Mouse (Mus musculus) left cerebral cortex, postnatal 10 days (tissue): ENCODE measurements around the gene Macrod1. TPM values are rescaled to one million over a fixed set of nuclear protein-coding genes. Genes with fewer than 3 reads are reported as not detected.
A peak's percentile ranks its signal among the peaks of the same experiment; 100 is the strongest.

Experiments
- DNase-seq, 2 experiments: peaks; one replicate each; pipeline ENCODE4 v3.0.0; 2021 to 2022; ENCODE audit warnings: low spot score in 2 of 2, mixed read lengths in 1 of 2; ENCODE audit errors: extremely low spot score in 1 of 2
- intact Hi-C: fragments of 180-260 bp; cut with DNase I; formaldehyde crosslinking; loops from one replicate; pipeline ENCODE4 v1.15.1; 2025
- total RNA-seq, 2 experiments: library from RNA; stranded (reverse); gene quantifications; 2 replicates each; pipeline ENCODE4 v1.2.3; 2021

The Macrod1 gene
- total RNA-seq, 2 experiments from 2014 or later = 8.0 to 8.9 TPM

DNA sequence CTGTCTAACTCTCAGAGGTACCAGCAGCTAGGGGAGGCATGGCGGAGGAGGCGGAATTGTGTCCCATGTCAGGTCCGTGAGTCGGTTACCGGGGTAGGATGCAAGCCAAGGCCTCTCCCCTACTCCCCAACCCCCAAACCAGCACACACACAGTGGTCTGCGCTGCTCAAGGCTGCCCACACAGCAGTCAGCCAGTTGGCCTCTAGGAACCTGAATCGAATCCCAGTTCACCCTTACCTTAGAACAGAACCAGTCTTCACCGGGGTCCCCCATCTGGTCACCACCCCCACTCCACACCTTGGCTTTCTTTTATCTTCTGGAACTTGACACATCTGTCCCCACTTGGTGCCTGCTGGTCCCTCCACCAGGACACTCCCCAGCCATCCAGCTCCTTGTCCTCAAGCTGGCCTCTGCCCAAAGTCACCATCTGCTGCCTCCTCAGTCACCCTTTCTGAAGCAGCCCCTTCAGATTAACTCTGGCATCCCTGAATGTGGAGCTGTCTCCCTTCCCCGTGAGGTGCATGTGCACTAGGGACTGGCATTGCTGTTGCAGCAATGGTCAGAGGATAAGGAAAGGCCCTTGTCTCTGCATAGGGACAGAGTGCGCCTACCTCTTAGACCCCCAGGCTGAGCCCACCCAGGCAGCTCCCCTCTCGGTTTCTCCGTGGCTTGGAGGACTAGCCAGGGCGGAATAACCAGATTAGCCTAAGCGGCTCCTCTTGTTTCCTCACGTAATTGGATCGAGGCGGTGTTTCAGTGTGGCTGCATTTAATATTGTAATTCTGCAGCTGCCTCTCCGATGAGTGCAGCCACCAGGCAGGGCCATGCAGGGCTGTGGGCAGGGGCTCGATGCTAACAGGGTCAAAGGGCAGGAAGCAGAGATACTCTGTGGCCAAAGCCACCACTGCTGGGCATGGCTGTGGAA is 72.2 kb downstream of the Macrod1 start:
- no peak for DNase-seq
- intact Hi-C loops = no loop called here

DNA sequence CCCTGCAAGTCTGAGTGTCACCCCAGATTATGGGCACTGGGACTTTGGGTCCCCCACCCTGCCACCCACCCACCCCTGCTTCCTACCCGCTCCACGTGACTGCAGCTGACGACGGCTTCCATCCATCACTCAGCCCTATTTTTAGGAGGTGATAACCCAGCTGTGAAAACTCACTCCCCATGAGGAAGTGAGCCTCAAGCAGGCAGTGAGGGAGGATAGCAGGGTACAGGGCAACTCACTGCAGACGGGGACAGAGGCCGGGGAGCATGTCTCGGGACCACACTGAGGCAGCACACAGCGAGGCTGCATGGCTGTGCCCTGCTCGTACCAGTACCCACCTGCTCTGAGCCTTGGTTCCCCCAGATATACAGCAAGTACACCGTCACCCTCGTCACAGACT is 73.7 kb downstream of the Macrod1 start:
- intact Hi-C loops = no loop called here
- no peak for DNase-seq

DNA sequence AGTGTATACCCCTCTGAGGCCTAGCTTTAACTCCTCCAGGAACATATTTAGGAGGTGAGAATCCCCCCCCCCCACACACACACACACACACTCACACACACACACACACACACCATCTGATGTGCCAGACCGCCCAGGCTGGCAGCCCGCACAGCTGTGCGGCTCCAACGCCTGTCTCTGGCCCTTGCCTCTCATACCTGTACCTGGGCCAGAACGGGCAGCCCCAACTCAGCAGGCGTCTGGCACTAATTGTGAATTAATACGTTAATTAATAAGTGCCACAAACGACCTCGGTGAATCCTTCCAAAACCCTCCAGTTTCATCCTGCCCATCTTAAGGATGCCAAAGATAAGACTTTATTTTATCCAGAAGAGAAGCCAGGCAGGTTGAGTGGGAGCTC is 76.8 kb downstream of the Macrod1 start:
- intact Hi-C loops = no loop called here
- DNase-seq = no peak

DNA sequence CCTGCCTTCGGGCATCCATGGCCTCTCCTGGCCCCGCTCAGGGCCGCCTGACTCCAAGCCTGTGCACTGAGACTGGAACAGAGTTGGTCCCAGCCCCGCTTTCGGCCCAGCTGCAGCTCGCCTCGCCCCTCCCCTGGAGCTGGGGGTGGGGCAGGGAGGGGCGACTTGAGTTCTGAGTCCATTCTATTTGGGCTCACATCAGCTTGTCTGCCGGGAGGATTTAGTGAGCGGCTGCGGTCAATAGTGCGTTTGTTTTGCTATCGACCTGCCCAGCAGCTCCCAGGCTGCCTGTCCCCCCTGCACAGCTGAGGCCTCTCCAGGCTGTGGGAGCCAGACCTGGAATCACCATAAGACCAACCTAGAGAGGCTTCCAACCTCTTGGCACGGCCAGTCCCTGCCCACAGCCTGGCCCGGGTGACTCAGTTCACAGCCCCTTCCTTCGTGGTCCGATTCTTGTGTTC is 78.1 kb downstream of the Macrod1 start:
- DNase-seq = peak in 1 of 2 experiments; percentile 71
- intact Hi-C loops = no loop called here

DNA sequence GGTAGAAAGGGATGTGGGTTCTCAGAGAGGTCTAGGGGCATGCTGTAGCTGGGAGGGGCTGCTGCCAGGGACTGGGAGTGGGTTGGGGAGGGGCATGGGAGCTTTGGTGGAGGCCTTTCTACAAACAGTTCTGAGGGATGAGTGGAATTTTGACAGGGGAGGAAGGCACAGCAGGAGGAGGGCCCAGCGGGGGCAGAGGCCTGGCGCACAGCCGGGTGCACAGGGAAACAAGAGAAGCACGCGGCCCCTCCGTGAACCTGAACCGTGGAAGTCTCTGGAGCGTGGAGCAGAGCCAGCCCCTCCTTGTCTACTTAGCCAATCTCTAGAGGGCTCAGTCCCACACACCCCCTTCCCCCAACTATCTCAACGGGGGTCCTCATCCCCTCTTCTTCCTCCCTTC is 78.9 kb downstream of the Macrod1 start:
- peak in 1 of 2 experiments; percentile 79 for DNase-seq

DNA sequence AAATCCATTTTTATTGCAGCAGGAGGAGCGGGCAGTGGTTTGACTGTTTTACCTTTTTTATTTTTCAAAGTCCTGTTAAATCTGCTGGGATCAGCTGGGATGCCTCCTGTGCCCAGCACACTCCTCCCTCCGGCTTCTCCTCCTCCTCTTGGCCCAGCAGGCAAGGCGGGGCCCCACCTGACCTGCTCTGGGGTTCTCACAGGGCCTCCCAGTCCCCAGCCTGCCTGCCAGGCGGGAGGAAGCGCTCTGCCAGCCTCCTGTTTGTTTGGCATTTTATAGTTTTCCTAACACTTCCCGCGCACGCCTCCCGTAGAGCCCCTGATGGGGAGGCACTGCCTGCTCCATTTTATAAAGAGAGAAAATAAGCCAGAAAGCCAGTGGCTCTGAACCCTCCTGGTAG is 79.4 kb downstream of the Macrod1 start:
- intact Hi-C loops = no loop called here

More for the DNA sequence above, 78.9 kb downstream of the Macrod1 start:
- intact Hi-C loops = no loop called here

DNA sequence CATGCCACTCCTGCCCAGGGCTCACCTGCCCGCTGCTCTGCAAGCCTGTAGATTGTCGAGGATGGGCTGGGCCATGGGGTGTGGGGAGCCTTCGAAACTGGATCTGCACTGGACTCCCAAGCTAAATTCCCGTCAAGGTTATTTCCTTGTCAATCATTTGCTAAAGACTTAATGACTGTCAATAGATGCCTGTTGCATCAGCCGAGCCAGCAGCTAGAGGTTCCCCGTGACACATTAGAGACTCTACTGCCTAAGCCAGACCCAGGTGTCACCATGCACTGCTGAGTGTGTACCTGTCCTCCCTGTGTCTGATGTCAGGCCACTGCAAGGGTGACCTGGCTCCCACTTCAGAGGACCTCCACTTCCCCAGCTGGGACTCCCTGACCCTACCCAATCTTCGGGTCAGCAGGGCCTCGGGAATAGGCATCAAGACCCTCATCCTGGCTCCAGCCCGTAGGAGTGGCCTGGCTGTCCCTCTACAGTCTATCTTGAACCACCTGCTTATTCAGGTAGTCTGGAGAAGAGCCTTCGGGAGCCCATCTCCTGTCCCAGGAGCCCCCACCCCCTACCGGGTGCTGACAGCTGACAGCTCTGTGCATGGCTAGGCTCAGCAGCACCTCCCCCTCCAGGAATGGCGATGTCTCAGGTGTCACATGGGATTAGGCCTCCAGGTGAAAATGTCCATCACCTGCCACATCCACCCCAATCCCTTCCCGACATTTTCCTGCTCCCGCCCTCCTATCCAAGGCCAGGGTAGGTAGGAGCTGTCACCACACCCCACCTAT is 80.3 kb downstream of the Macrod1 start:
- intact Hi-C loops = no loop called here
- DNase-seq = no peak

More for the DNA sequence above, 79.4 kb downstream of the Macrod1 start:
- DNase-seq = peak in 1 of 2 experiments; percentile 61

DNA sequence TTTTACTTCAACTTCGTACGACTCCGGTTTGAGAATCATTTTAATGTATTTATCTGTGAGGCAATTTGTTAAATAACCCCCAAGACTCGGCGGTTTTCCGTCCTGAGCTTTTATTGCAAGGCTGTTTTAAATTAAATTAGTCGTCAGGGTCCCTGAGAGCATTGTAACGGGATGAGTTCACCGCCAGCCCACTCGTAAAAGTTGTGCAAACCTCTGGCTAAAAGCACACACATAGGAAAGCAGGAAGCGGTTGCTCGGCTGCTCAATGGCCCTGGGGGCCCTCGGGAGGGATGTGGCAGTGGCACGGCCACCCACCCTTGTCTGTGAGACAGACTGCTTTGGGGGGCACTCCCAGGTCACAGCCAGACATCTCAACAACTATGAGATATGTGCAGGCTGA is 81.7 kb downstream of the Macrod1 start:
- no peak for DNase-seq
- intact Hi-C loops = no loop called here

DNA sequence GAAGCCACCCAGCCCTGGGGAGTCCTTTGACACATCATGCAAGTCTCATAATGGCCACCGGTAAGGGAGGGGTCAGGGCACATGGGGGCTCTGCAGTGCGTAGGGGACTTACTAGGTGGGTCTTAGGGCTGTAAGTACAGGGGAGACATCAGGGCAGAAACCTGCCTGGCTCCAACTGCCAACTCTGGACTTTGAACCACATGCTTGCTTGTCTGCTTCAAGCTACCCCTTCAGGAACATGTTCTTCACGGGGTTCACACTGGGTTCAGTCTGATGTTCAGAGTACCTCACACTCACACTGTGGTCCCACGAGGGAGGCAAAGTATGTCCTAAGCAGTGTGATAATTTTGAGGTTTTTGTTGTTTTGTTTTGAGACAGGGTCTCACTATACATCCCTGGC is 82.7 kb downstream of the Macrod1 start:
- intact Hi-C loops = no loop called here
- no peak for DNase-seq

DNA sequence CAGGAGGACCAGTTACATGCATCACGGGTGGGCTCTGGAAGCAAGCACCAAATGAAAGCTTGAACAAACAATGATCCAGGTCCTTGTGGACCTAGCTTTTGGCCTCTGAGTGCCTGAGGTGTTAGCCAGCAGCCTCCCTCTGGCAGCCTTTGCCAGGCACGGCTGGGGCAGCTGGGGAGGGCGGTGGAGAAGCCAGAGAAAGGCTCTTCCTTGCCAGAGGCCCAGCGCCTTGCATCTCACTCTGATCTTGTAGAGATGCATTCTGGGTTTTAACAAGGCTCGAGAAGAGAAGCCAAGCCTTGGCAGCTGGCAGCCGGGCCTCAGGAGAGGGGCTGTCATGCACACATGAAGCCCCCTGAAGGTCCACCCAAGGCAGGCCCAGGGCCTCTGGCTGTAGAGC is 83.8 kb downstream of the Macrod1 start:
- DNase-seq = peak; percentile 46 to 56
- intact Hi-C loops = no loop called here

DNA sequence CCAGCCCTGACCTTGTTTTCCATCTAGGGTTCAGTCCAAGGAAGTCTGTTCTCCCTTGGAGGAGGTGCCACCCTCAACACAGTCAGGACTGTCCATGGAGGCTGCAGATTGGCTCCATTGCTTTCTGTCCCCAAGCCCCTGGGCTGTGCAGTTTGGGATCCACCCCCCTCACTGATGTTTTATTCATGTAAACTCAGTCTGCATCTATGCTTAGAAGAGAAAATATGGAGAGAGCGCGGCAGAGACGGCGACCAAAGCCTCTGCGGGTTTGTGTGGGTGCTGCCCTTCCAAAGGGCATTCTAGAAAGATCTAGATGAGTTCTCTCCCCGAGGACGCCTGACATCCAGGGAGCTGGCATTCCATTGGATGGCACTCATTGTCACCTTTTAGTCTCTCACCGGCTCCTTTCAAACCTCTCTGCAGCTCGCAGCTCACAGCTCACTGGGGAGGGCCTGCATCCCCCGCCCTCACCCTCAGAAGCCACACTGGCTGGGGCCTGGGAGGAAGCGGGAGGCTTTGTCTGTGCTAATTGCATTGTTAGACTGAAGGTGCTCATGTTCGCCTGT is 84.3 kb downstream of the Macrod1 start:
- intact Hi-C loops = no loop called here
- DNase-seq = peak in 1 of 2 experiments; percentile 42

DNA sequence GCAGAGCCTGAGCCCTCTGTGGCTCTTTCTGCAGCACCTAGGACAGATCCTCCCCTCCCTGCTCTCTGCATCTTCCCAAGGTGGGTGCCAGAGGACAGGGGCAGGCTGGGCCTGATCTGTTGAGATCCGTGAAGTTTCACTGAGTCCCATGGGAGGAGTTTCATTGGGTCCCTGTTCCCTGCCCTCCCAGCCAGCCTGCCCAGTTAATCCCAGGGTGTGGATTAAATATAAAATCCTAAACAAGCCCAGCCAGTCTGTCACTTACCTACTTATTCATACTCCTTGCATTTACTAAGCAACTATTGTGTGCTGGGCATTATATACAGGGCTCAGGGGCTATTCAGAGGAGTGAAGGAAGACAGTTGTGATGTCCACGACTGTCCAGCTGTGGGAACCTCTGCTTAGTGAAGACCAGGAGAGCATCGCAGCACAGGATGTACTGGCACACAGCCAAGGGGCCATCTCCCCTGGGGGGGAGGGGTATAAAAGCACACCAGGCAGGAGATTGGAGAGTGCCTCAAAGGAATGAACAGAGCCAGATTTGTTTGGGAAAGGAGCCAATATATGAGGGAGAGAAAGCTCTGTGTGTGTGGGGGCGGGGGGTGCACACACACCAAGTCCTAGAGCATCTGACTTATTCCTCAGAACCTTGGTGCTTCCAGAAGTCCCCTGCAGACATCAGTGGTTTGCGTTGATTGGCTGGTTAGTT is 85.8 kb downstream of the Macrod1 start:
- no peak for DNase-seq
- intact Hi-C loops = no loop called here

DNA sequence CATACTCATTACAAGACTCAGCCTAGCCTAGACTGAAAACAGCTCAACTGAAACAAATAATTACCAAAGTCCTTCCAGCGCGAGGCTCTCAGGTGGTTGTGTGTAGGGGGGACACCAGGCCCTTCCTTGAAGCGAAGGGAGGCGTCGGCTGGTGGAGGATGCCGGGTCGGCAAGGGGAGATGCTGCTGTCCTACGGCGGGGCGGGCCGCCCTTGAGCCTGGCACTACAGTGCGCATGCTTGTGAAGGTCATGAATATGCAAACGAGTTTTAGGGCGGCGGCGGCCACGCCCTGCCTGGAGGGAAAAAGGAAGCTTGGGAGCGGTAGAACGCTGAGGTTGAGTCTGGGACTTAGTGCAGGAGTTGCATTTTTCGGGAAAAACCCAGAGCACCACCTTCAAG is 87.2 kb downstream of the Macrod1 start:
- peak; percentile 58 to 78 for DNase-seq
- intact Hi-C loops = no loop called here

DNA sequence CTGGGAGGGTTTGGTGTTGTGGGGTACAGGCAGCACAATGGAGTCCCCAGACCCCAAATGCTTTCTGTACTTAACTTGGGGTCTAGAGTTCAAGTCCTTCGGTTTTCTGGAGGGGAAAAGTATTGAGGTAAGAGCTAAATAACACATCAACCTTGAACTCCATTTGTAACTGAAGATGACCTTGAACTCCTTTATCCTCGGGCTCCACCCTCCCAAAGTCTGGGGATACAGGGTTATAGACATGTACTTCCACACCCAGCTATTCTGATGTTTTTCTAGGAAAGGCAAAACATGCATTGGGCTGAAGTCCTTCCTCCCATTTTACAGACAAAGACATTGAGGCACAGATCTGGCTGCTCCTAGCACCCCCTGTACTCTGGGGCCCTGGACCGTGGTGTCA is 87.8 kb downstream of the Macrod1 start:
- intact Hi-C loops = no loop called here
- DNase-seq = no peak

DNA sequence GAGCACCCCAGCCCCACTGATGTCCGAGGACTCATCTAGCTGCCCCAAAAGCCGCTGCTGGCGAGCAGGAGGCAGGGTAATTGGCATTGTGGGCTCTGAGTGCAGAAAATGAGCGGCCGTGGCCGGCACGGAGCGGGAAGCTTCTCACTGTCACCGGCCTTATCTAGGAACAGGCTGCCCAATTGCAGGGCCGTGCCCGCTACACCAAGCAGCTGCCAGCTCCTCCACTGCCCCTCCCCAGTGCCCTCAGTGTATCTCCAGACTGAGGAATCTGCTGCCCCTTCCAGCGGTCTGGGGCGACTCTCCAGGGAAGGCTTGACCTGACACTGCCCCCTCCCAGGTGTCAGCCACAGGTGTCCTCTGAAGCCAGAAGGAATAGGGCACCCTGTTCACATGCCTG is 89.8 kb downstream of the Macrod1 start:
- no peak for DNase-seq
- intact Hi-C loops = no loop called here

DNA sequence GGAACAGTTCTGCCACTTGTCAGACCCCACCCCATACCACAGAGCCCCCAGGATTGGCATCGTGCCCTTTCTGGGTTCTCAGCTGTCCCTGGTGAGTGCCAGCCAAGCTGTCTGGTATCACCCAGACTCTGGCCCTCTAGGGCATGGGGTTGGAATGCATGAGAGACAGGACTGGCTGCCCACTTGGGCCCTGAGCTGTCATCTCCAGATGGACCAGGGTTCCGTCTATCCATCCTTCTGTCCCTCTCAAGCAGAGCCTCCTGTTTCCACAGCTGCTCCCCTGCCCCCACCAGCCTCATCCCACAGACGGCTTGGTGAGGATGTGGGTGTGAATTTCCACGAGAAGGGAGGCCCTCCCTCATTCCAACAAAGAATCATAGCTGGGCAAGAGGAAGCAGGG is 91.5 kb downstream of the Macrod1 start:
- intact Hi-C loops = no loop called here
- DNase-seq = peak in 1 of 2 experiments; percentile 60

DNA sequence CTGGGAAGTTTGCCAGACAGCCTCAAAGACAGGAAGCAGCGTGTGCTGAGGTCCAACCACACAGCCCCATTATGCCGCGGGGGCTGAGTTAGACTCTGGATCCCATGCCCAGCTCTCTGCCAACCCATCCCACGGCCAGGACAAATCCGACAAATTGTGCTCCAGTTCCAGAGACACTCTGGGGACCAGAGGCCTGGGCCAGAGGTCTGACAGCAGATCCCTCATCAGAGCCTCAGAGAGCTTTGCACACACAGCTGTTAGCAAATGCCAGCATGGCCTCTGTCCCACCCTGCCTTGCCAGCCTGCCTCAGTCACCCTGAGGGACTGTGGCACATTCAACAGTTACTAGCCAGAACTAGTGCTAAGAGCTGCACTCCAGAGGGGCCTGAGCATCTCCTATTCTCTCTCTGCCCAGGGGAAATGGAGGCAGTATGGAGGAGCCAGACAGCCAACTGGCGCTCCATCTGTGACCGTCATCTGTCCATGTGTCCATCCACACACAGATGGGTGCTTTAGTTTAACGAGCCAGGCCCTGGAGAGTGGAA is 92.0 kb downstream of the Macrod1 start:
- intact Hi-C loops = no loop called here
- no peak for DNase-seq

DNA sequence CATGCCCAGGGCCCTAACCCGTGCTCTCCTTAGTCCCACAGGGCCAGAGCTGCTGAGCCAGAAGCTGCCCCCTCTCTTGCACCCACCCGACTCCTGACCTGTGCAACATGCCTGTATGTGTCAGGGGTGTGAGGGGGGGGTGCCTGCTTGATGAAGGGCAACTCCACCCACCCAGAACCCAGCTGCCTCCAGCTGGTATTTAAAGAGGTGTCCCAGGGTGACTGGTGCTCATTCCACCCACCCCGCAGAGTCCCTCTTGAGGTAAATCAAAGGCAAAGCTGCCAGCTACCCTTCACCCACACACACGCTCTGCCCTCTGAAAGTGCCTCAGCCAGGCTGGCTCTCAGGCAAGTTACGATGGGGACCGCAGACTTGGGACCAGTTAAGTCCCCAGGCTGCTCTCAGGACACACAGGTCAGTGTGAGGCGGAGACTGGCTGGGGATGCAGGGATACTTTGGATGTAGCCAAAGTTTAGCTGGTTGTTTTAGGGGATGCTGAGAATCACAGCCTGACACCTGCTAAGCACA is 92.6 kb downstream of the Macrod1 start:
- DNase-seq = no peak

More for the DNA sequence above, 92.6 kb downstream of the Macrod1 start:
- intact Hi-C loops = no loop called here
